8 mouse cellular contexts compared by ENCODE assay signal in genomic region chr6:87937178-87937788, GRCm38 (mm10). TPM values are rescaled to one million over a fixed set of nuclear protein-coding genes. Genes with fewer than 3 reads are reported as not detected.
DNase-seq lines count a peak whose midpoint lies in the region; ATAC-seq and TF ChIP-seq lines count a peak whose summit lies in the region.

No protein-coding gene starts in this region.

- TF ChIP-seq CTCF in cerebellum, adult 2 months (IDR thresholded peaks at IDR 0.05; ENCODE audit: borderline replicate concordance, insufficient read depth, low read depth, low read length): no peak
- no peak for TF ChIP-seq CTCF in thymus, adult 2 months (IDR thresholded peaks at IDR 0.05; ENCODE audit: borderline replicate concordance, control insufficient read depth, extremely low read depth, insufficient read depth, low read length, poor library complexity)

- H3K9ac ChIP-seq in heart, embryonic 14.5 days (ENCODE audit: low read length): 0 out of 2 replicates have a peak overlapping the region, but pooled peaks have one; percentile 16
- H3K9ac ChIP-seq in midbrain, embryonic 15.5 days: no peak overlapping the region

- TF ChIP-seq POLR2A in cerebellum, adult 2 months (IDR thresholded peaks at IDR 0.05; ENCODE audit: borderline replicate concordance, insufficient read depth, low read length): no peak
- TF ChIP-seq POLR2A in thymus, adult 2 months (IDR thresholded peaks at IDR 0.05; ENCODE audit: control insufficient read depth, extremely low read depth, insufficient read depth, low read length, poor library complexity): no peak

- H3K4me1 ChIP-seq in heart, embryonic 14.5 days (ENCODE audit: control insufficient read depth in 2 of 2, insufficient read depth in 2 of 2, low read length in 2 of 2): peaks cover 0 to 7% of the 10 kb centered on the region in 2 experiments; a peak in 1 of 4 replicates
- peaks cover 5% of the 10 kb centered on the region; the same call in 1 of the 2 replicates for H3K4me1 ChIP-seq in midbrain, embryonic 15.5 days
- H3K4me1 ChIP-seq in cerebellum, adult 2 months (ENCODE audit: control insufficient read depth, insufficient read depth, low read length): no peaks in the 10 kb centered on the region
- H3K4me1 ChIP-seq in thymus, adult 2 months (replicated peaks; ENCODE audit: control insufficient read depth, insufficient read depth, low read length): no peaks in the 10 kb centered on the region

- no peaks in the 10 kb centered on the region for H3K27me3 ChIP-seq in heart, embryonic 14.5 days (ENCODE audit: control insufficient read depth, insufficient read depth, low read length)
- no peaks in the 10 kb centered on the region for H3K27me3 ChIP-seq in midbrain, embryonic 15.5 days (replicated peaks)
- no peaks in the 10 kb centered on the region for H3K27me3 ChIP-seq in cerebellum, adult 2 months (ENCODE audit: control insufficient read depth, insufficient read depth, low read length)
- H3K27me3 ChIP-seq in thymus, adult 2 months (ENCODE audit: control insufficient read depth, insufficient read depth, low read length): no peaks in the 10 kb centered on the region

- H3K4me3 ChIP-seq in heart, embryonic 14.5 days (ENCODE audit: control insufficient read depth in 1 of 2, insufficient read depth in 1 of 2, low read depth in 1 of 2, low read length in 2 of 2): no peak overlapping the region
- no peak overlapping the region for H3K4me3 ChIP-seq in midbrain, embryonic 15.5 days
- H3K4me3 ChIP-seq in cerebellum, adult 2 months (replicated peaks; ENCODE audit: insufficient read depth, low read depth, low read length): no peak overlapping the region
- H3K4me3 ChIP-seq in thymus, adult 2 months (ENCODE audit: control insufficient read depth, insufficient read depth, low read length): no peak overlapping the region

- H3K9me3 ChIP-seq in heart, embryonic 14.5 days (ENCODE audit: control insufficient read depth, low read length): no peaks in the 10 kb centered on the region
- no peaks in the 10 kb centered on the region for H3K9me3 ChIP-seq in midbrain, embryonic 15.5 days

- ATAC-seq in heart, embryonic 14.5 days (ENCODE audit: insufficient number of reproducible peaks, insufficient read depth, low FRiP score, low read depth): peak; percentile 92
- ATAC-seq in midbrain, embryonic 15.5 days (replicated peaks): peak; percentile 74

- H3K36me3 ChIP-seq in heart, embryonic 14.5 days (ENCODE audit: control insufficient read depth, insufficient read depth, low read length): peaks cover 46% of the 10 kb centered on the region
- H3K36me3 ChIP-seq in midbrain, embryonic 15.5 days (replicated peaks): peaks cover 34% of the 10 kb centered on the region; the same call in 1 of the 2 replicates
- peaks cover 32% of the 10 kb centered on the region for H3K36me3 ChIP-seq in thymus, adult 2 months (ENCODE audit: control insufficient read depth, insufficient read depth, low read length)

- peak overlapping the region in 1 of 2 experiments; percentile 50; a peak in 1 of 4 replicates for H3K27ac ChIP-seq in heart, embryonic 14.5 days (replicated peaks in 1 of 2; ENCODE audit: control insufficient read depth in 1 of 2, insufficient read depth in 1 of 2, low read depth in 2 of 2, low read length in 2 of 2)
- H3K27ac ChIP-seq in midbrain, embryonic 15.5 days: 0 out of 2 replicates have a peak overlapping the region, but pooled peaks have one; percentile 38
- no peak overlapping the region for H3K27ac ChIP-seq in cerebellum, adult 2 months (ENCODE audit: insufficient read depth, low read length)
- no peak overlapping the region for H3K27ac ChIP-seq in thymus, adult 2 months (ENCODE audit: control insufficient read depth, insufficient read depth, low read length)

- 29% methylated on average over 19 of the region's 19 CpGs for WGBS in heart, embryonic 14.5 days
- WGBS in midbrain, embryonic 15.5 days: 36% methylated on average over 19 of the region's 19 CpGs
- 30% methylated on average over 19 of the region's 19 CpGs for WGBS in cerebellum, adult 2 months
- 93% methylated on average over 19 of the region's 19 CpGs for WGBS in thymus, adult 2 months

- H3K4me2 ChIP-seq in heart, embryonic 14.5 days (ENCODE audit: low read length): peak overlapping the region; percentile 39
- no peak overlapping the region for H3K4me2 ChIP-seq in midbrain, embryonic 15.5 days

- DNase-seq in urinary bladder, postnatal 14 days (ENCODE audit: low spot score): peak; percentile 24
- DNase-seq in urinary bladder, postnatal 10 days (ENCODE audit: low spot score): no peak
- peak; percentile 51 for DNase-seq in kidney, postnatal 14 days
- no peak for DNase-seq in cerebellum, adult 2 months
- DNase-seq in right cerebral cortex, adult 2 months (ENCODE audit: low spot score in 2 of 2): no peak
- DNase-seq in thymus, adult 2 months: no peak

RNA-seq across cellular contexts. Expression of gene Hmces, which starts 23.5 kb away (rescaled TPM):
- polyA plus RNA-seq in heart, embryonic 14.5 days (2014; fragmentation: Nextera tagmentation; extraction: Ambion mirVana): 23.0 and 24.5 TPM in 2 replicates
- 40.9 and 45.6 TPM in 2 replicates for polyA plus RNA-seq in midbrain, embryonic 15.5 days (2015; fragmentation: Nextera tagmentation; extraction: Ambion mirVana)
- 45.9 and 49.9 TPM in 2 replicates for polyA plus RNA-seq in cerebellum, adult 2 months (2012; rRNA removed)
- polyA plus RNA-seq in thymus, adult 2 months (2012; rRNA removed): 28.8 and 31.9 TPM in 2 replicates

RNA-seq across cellular contexts. Expression of gene H1fx, which starts 44.2 kb away (rescaled TPM):
- polyA plus RNA-seq in heart, embryonic 14.5 days (2014; fragmentation: Nextera tagmentation; extraction: Ambion mirVana): 22.0 and 33.0 TPM in 2 replicates
- polyA plus RNA-seq in midbrain, embryonic 15.5 days (2015; fragmentation: Nextera tagmentation; extraction: Ambion mirVana): 38.7 and 43.4 TPM in 2 replicates
- polyA plus RNA-seq in cerebellum, adult 2 months (2012; rRNA removed): 37.1 and 38.2 TPM in 2 replicates
- 9.8 and 25.4 TPM in 2 replicates for polyA plus RNA-seq in thymus, adult 2 months (2012; rRNA removed)

RNA-seq across cellular contexts. Expression of gene Copg1, which starts 49.7 kb away (rescaled TPM):
- 121 and 125 TPM in 2 replicates for polyA plus RNA-seq in heart, embryonic 14.5 days (2014; fragmentation: Nextera tagmentation; extraction: Ambion mirVana)
- polyA plus RNA-seq in midbrain, embryonic 15.5 days (2015; fragmentation: Nextera tagmentation; extraction: Ambion mirVana): 198 and 199 TPM in 2 replicates
- polyA plus RNA-seq in cerebellum, adult 2 months (2012; rRNA removed): 262 and 265 TPM in 2 replicates
- 69.3 and 72.4 TPM in 2 replicates for polyA plus RNA-seq in thymus, adult 2 months (2012; rRNA removed)

Comparison
In these comparisons a context has a peak if more than half of its experiments do, and no peak if none do; other contexts are left out.
1. DNase-seq: peak in urinary bladder, postnatal 14 days (single experiment) and kidney, postnatal 14 days (single experiment); none in urinary bladder, postnatal 10 days (single experiment), cerebellum, adult 2 months (0 of 2), right cerebral cortex, adult 2 months (0 of 2) and thymus, adult 2 months (single experiment).